Mouse (Mus musculus): Measurements from ENCODE around the gene Rab15. TPM values are rescaled to one million over a fixed set of nuclear protein-coding genes. Genes with fewer than 3 reads are reported as not detected.
A peak's percentile ranks its signal among the peaks of the same experiment; 100 is the strongest.
"Not testable (repeated sequence)": the region's sequence is repeated elsewhere in the genome, so short reads cannot be mapped to it uniquely, and the experiment has no call there.

The Rab15 gene
- 10.5 and 10.9 TPM in 2 replicates for polyA plus RNA-seq (2011; ENCODE audit: insufficient read length, low read depth, missing spikeins)

DNA sequence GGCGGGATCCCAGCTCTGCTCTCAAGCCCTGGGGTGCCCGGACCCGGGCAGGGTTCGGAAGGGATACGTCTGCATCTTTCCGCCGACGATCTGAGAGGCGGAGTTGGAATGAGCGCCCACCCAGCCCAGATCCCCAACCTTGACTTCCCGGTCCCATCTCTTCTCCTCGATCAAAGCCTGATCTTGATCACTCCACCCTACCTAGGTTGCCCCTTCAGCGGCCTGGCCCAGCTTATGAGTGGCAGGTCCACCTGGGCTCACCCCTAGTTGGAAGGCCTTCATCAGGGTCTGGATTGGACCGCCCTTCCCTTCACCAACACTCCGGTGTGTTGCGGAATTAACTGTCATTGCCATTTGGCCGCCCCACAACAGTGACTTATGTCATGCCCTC, at the start of gene Rab15:
TSS of gene Rab15 (minus strand) at position 258 of the 391 bp plus-strand sequence.
- TF ChIP-seq POLR2A (IDR thresholded peaks at IDR 0.05; ENCODE audit: low read depth, low read length) (no peak), CTCF (IDR thresholded peaks at IDR 0.05; ENCODE audit: borderline replicate concordance, insufficient read depth, low read length) (no peak)
- Histone ChIP-seq H3K4me1 (ENCODE audit: control insufficient read depth, insufficient read depth, low read length) (peaks cover 2% of the 10 kb centered on the region), H3K27ac (ENCODE audit: insufficient read depth, low read length) (no peak within 1 kb of the TSS), H3K4me3 (ENCODE audit: insufficient read depth, low read length) (peak within 1 kb of the TSS; percentile 40)

- no peak overlapping the region for H3K4me3 ChIP-seq (ENCODE audit: insufficient read depth, low read length)
- TF ChIP-seq POLR2A (IDR thresholded peaks at IDR 0.05; ENCODE audit: low read depth, low read length) (no peak), CTCF (IDR thresholded peaks at IDR 0.05; ENCODE audit: borderline replicate concordance, insufficient read depth, low read length) (no peak)
- peaks cover 5% of the 10 kb centered on the region; the same call in 1 of the 2 replicates for H3K4me1 ChIP-seq (ENCODE audit: control insufficient read depth, insufficient read depth, low read length)
- no peak overlapping the region for H3K27ac ChIP-seq (ENCODE audit: insufficient read depth, low read length)
Measured at GRCm38 (mm10) chr12:76869561-76869960, 46.9 kb upstream of the Rab15 start.

DNA sequence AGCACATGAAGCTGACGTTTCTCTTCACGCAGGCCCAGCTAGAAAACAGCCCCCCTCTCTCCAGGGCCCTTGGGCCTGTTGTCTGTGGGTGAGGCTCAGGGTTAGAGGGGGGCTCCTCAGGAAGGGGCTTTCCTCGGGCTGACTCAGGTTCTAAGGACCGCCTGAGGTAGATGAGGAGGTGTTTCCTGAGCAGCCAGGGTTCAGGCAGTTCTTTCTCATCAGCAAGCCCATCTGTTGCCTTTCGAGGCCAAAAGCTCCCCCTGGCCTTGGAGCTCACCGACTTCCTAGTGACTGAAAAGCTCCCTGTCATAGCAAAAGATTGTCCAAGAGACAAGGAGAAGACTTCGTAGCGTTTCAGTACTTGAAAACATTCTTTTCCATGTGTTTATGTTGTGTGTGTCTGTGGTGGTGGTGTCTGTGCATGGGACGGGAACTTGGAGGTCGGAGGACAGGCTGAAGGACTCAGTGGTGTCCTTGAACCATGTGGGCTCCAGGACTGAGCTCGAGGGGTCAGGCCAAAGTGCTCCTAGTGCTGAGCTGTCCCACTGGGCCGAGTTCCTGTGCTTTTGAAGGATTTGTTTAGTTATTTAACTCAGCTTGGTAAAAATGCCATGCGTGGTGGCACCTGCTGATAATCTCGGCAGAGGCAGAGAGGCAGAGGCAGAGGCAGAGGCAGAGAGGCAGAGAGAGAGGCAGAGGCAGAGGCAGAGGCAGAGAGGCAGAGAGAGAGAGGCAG, 45.9 kb upstream of the Rab15 start:
- Histone ChIP-seq H3K27ac (ENCODE audit: insufficient read depth, low read length) (no peak overlapping the region), H3K4me1 (ENCODE audit: control insufficient read depth, insufficient read depth, low read length) (peaks cover 8% of the 10 kb centered on the region; the same call in 1 of the 2 replicates), H3K4me3 (ENCODE audit: insufficient read depth, low read length) (no peak overlapping the region)
- TF ChIP-seq CTCF (IDR thresholded peaks at IDR 0.05; ENCODE audit: borderline replicate concordance, insufficient read depth, low read length): no peak

DNA sequence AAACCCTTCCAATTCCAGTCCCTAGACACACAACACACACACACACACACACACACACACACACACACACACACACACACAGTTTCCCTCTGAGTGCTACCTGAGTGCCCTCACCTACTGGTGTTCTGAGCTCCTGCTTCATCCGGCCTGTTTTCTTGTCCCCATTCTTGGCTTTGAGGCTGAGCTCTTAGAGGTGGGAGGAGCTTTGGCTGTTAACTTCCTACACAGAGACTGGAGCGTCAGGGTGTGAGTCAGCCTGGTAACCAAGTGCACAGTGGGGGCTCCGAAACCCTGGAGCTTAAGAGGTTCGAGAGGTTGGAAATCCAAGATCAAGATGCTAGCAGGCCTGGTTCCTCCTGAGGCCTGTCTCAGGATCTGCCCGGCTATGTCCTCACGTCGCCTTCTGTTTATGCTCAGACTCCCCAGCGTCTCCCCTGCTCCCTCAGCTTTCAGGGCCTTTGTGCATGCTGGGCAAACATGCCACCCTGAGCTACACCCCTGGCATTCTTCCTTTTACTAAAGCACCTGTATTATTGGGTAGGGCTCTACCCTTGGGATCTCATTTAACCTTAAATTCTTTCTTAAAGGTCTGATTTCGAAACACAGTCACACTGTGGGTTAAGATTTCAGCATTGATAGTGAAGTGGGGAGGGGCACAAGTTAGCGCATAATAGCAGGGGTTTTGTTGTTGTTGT, 45.0 kb upstream of the Rab15 start:
- no peak overlapping the region for H3K27ac ChIP-seq (ENCODE audit: insufficient read depth, low read length)
- H3K4me1 ChIP-seq (ENCODE audit: control insufficient read depth, insufficient read depth, low read length): peaks cover 10% of the 10 kb centered on the region; the same call in 1 of the 2 replicates
- TF ChIP-seq CTCF (IDR thresholded peaks at IDR 0.05; ENCODE audit: borderline replicate concordance, insufficient read depth, low read length) (no peak), POLR2A (IDR thresholded peaks at IDR 0.05; ENCODE audit: low read depth, low read length) (peak; percentile 37; the same call in 1 of the 2 replicates)
- no peak overlapping the region for H3K4me3 ChIP-seq (ENCODE audit: insufficient read depth, low read length)

DNA sequence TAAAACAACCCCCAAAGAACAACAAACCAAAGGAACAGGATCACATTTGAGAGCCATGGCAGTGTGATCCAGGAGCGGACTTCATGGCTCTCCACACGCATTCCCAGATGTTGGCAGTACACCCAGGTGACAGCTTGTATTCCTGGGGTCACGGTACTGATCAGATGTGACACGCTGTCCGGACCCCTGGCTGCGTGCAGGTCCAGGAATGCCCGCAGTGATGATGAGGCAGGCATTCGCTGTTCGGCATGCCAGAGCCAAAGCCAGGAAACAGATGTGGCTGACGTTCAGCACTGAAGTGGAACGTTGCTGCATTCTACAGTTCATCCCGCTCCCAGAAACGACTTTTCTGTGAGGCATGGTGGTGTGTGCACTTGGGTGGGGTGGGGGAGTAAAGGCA, 42.6 kb upstream of the Rab15 start:
- TF ChIP-seq CTCF (IDR thresholded peaks at IDR 0.05; ENCODE audit: borderline replicate concordance, insufficient read depth, low read length) (no peak), POLR2A (IDR thresholded peaks at IDR 0.05; ENCODE audit: low read depth, low read length) (no peak)
- H3K27ac ChIP-seq (ENCODE audit: insufficient read depth, low read length): no peak overlapping the region
- no peak overlapping the region for H3K4me3 ChIP-seq (ENCODE audit: insufficient read depth, low read length)
- H3K4me1 ChIP-seq (ENCODE audit: control insufficient read depth, insufficient read depth, low read length): peaks cover 10% of the 10 kb centered on the region; the same call in 1 of the 2 replicates

GRCm38 (mm10) chr12:76863651-76864050, 40.9 kb upstream of the Rab15 start:
- TF ChIP-seq POLR2A (IDR thresholded peaks at IDR 0.05; ENCODE audit: low read depth, low read length) (no peak), CTCF (IDR thresholded peaks at IDR 0.05; ENCODE audit: borderline replicate concordance, insufficient read depth, low read length) (no peak)
- H3K4me3 ChIP-seq (ENCODE audit: insufficient read depth, low read length): no peak overlapping the region
- H3K4me1 ChIP-seq (ENCODE audit: control insufficient read depth, insufficient read depth, low read length): peaks cover 10% of the 10 kb centered on the region; the same call in 1 of the 2 replicates
- no peak overlapping the region for H3K27ac ChIP-seq (ENCODE audit: insufficient read depth, low read length)

- not testable (repeated sequence) for H3K27ac ChIP-seq (ENCODE audit: insufficient read depth, low read length); H3K4me1 ChIP-seq (ENCODE audit: control insufficient read depth, insufficient read depth, low read length); H3K4me3 ChIP-seq (ENCODE audit: insufficient read depth, low read length)
Measured at GRCm38 (mm10) chr12:76858788-76859187, 36.1 kb upstream of the Rab15 start.

DNA sequence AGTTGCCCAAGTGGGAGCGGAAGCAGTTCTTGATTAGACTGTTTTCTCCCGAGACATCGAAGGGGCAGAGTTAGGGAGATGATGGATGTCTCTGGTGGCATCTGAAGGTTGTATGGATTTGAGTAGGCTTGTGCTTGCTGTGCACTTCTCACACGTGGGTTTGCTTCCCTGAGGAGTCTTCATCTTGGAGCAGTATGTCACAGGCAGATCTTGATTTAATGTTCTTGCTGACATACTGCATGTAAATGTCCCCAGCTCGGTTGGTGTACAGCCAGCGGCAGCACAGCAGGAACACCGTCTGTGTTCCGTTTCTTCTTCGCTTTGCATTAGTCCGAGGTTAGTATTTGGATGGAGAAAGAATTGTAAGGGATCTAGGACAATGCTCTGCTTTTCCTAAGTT, 34.4 kb upstream of the Rab15 start:
- TF ChIP-seq POLR2A (IDR thresholded peaks at IDR 0.05; ENCODE audit: low read depth, low read length) (no peak), CTCF (IDR thresholded peaks at IDR 0.05; ENCODE audit: borderline replicate concordance, insufficient read depth, low read length) (no peak)
- H3K4me1 ChIP-seq (ENCODE audit: control insufficient read depth, insufficient read depth, low read length): no peaks in the 10 kb centered on the region
- H3K27ac ChIP-seq (ENCODE audit: insufficient read depth, low read length): no peak overlapping the region
- no peak overlapping the region for H3K4me3 ChIP-seq (ENCODE audit: insufficient read depth, low read length)

- no peaks in the 10 kb centered on the region for H3K4me1 ChIP-seq (ENCODE audit: control insufficient read depth, insufficient read depth, low read length)
- no peak overlapping the region for H3K4me3 ChIP-seq (ENCODE audit: insufficient read depth, low read length)
- H3K27ac ChIP-seq (ENCODE audit: insufficient read depth, low read length): no peak overlapping the region
- TF ChIP-seq POLR2A (IDR thresholded peaks at IDR 0.05; ENCODE audit: low read depth, low read length): no peak
- no peak for TF ChIP-seq CTCF (IDR thresholded peaks at IDR 0.05; ENCODE audit: borderline replicate concordance, insufficient read depth, low read length)
Measured at GRCm38 (mm10) chr12:76853378-76854142, 30.9 kb upstream of the Rab15 start.

Data from embryonic fibroblast, embryonic 13.5 days (primary cell).